Mouse (Mus musculus) midbrain, embryonic 16.5 days (tissue): ENCODE measurements around the gene Fstl4. TPM values are rescaled to one million over a fixed set of nuclear protein-coding genes. Genes with fewer than 3 reads are reported as not detected.

Experiments
- ATAC-seq: fragments of 200-750 bp; cut with Nextera tagmentation; 2 replicates; pipeline ENCODE4 v1.8.0; 2017; ENCODE audit warnings: moderate TSS enrichment
- H3K27ac ChIP-seq: fragments of 300-500 bp; sonication (generic); 2 replicates; pipeline ENCODE4 v1.5.1; 2014; ENCODE audit warnings: mild to moderate bottlenecking, low read length, mixed read lengths
- H3K27me3 ChIP-seq: fragments of 300-500 bp; sonication (generic); 2 replicates; pipeline ENCODE4 v1.6.1; 2014; ENCODE audit warnings: low read depth, low read length, mixed read lengths; ENCODE audit not compliant: control insufficient read depth, insufficient read depth
- H3K36me3 ChIP-seq: fragments of 300-500 bp; sonication (generic); 2 replicates; pipeline ENCODE4 v1.6.1; 2014; ENCODE audit warnings: mild to moderate bottlenecking, low read length, moderate library complexity, mixed read lengths; ENCODE audit not compliant: control insufficient read depth, insufficient read depth
- H3K4me1 ChIP-seq: fragments of 300-500 bp; sonication (generic); 2 replicates; pipeline ENCODE4 v1.6.1; 2014; ENCODE audit warnings: mild to moderate bottlenecking, low read length, mixed read lengths; ENCODE audit not compliant: control insufficient read depth, insufficient read depth
- H3K4me2 ChIP-seq: fragments of 300-500 bp; sonication (generic); 2 replicates; pipeline ENCODE4 v1.6.1; 2014; ENCODE audit warnings: mild to moderate bottlenecking, low read length, mixed read lengths
- H3K4me3 ChIP-seq: fragments of 300-500 bp; sonication (generic); 2 replicates; pipeline ENCODE4 v1.5.1; 2014; ENCODE audit warnings: low read depth, mild to moderate bottlenecking, low read length, moderate library complexity, mixed read lengths
- H3K9ac ChIP-seq: fragments of 300-500 bp; sonication (generic); 2 replicates; pipeline ENCODE4 v1.6.1; 2014; ENCODE audit warnings: low read depth, low read length, mixed read lengths
- H3K9me3 ChIP-seq: fragments of 300-500 bp; sonication (generic); replicated peaks from 2 replicates; pipeline ENCODE4 v1.6.1; 2014; ENCODE audit warnings: mild to moderate bottlenecking, low read length, mixed read lengths; ENCODE audit not compliant: control insufficient read depth, poor library complexity, severe bottlenecking
- WGBS: fragments of 180-500 bp; shearing (Covaris S2); extraction: QIAGEN DNeasy Blood & Tissue Kit; methylation state at CpG from one replicate; pipeline ENCODE4 v1.1.7; 2014; 5-methylcytosine and 5-hydroxymethylcytosine counted together
- polyA plus RNA-seq: library from polyadenylated mRNA; unstranded; fragments of >200 nt; fragmentation: Nextera tagmentation; extraction: Ambion mirVana; gene quantifications from 2 replicates; pipeline ENCODE4 v1.2.1, GENCODE M21; 2015

The Fstl4 gene
- polyA plus RNA-seq, result 8.5 and 10.3 TPM in 2 replicates

GRCm38 (mm10) chr11:52764461-52764893, at the start of gene Fstl4:
Fstl4 (plus strand) TSS chr11:52764634.
- peak within 1 kb of the TSS; percentile 75 for H3K4me3 ChIP-seq
- H3K9ac ChIP-seq, result peak within 1 kb of the TSS; percentile 75
- H3K9me3 ChIP-seq, result no peaks in the 10 kb centered on the region
- H3K4me1 ChIP-seq, result peaks cover 10% of the 10 kb centered on the region
- peak; percentile 77 for ATAC-seq
- H3K27ac ChIP-seq, result 0 out of 2 replicates have a peak within 1 kb of the TSS, but pooled peaks have one; percentile 17
- no peaks in the 10 kb centered on the region for H3K36me3 ChIP-seq
- H3K4me2 ChIP-seq, result peak within 1 kb of the TSS; percentile 99
- WGBS, result 0% methylated on average over 41 of the region's 48 CpGs
- H3K27me3 ChIP-seq, result peaks cover 24% of the 10 kb centered on the region

- H3K4me2 ChIP-seq, result no peak overlapping the region
- no peaks in the 10 kb centered on the region for H3K36me3 ChIP-seq
- H3K9me3 ChIP-seq, result no peaks in the 10 kb centered on the region
- no peaks in the 10 kb centered on the region for H3K27me3 ChIP-seq
- H3K4me1 ChIP-seq, result no peaks in the 10 kb centered on the region
- ATAC-seq, result no peak
- no peak overlapping the region for H3K27ac ChIP-seq
- WGBS, result 55% methylated on average over 1 of the region's 1 CpGs
- H3K9ac ChIP-seq, result no peak overlapping the region
- H3K4me3 ChIP-seq, result no peak overlapping the region
Measured at GRCm38 (mm10) chr11:52718570-52718969, 45.9 kb upstream of the Fstl4 start.

GRCm38 (mm10) chr11:52721087-52721486, 43.3 kb upstream of the Fstl4 start:
- no peak overlapping the region for H3K27ac ChIP-seq
- no peaks in the 10 kb centered on the region for H3K9me3 ChIP-seq
- no peaks in the 10 kb centered on the region for H3K27me3 ChIP-seq
- no peak for ATAC-seq
- no peak overlapping the region for H3K9ac ChIP-seq
- 69% methylated on average over 6 of the region's 6 CpGs for WGBS
- no peaks in the 10 kb centered on the region for H3K36me3 ChIP-seq
- no peak overlapping the region for H3K4me2 ChIP-seq
- no peaks in the 10 kb centered on the region for H3K4me1 ChIP-seq
- no peak overlapping the region for H3K4me3 ChIP-seq

GRCm38 (mm10) chr11:52722706-52723105, 41.7 kb upstream of the Fstl4 start:
- Histone ChIP-seq H3K9me3 (no peaks in the 10 kb centered on the region), H3K9ac (no peak overlapping the region), H3K36me3 (no peaks in the 10 kb centered on the region), H3K4me2 (no peak overlapping the region), H3K27ac (no peak overlapping the region), H3K4me1 (no peaks in the 10 kb centered on the region), H3K27me3 (no peaks in the 10 kb centered on the region), H3K4me3 (no peak overlapping the region)
- no peak for ATAC-seq
- WGBS, result 89% methylated on average over 4 of the region's 4 CpGs

GRCm38 (mm10) chr11:52726001-52726400, 38.4 kb upstream of the Fstl4 start:
- 100% methylated on average over 1 of the region's 1 CpGs for WGBS

GRCm38 (mm10) chr11:52728479-52728878, 36.0 kb upstream of the Fstl4 start:
- no peak overlapping the region for H3K4me3 ChIP-seq
- H3K36me3 ChIP-seq, result no peaks in the 10 kb centered on the region
- no peaks in the 10 kb centered on the region for H3K4me1 ChIP-seq
- no peaks in the 10 kb centered on the region for H3K27me3 ChIP-seq
- H3K9ac ChIP-seq, result no peak overlapping the region
- no peak overlapping the region for H3K27ac ChIP-seq
- no peaks in the 10 kb centered on the region for H3K9me3 ChIP-seq
- no peak overlapping the region for H3K4me2 ChIP-seq
- no peak for ATAC-seq
- 52% methylated on average over 15 of the region's 15 CpGs for WGBS

More at GRCm38 (mm10) chr11:52726001-52726400, 38.4 kb upstream of the Fstl4 start:
- H3K4me3 ChIP-seq, result no peak overlapping the region
- H3K4me1 ChIP-seq, result no peaks in the 10 kb centered on the region
- H3K36me3 ChIP-seq, result no peaks in the 10 kb centered on the region
- H3K4me2 ChIP-seq, result no peak overlapping the region
- H3K27ac ChIP-seq, result no peak overlapping the region
- no peak for ATAC-seq
- no peak overlapping the region for H3K9ac ChIP-seq
- H3K9me3 ChIP-seq, result no peaks in the 10 kb centered on the region
- H3K27me3 ChIP-seq, result no peaks in the 10 kb centered on the region

- H3K9me3 ChIP-seq, result no peaks in the 10 kb centered on the region
- H3K36me3 ChIP-seq, result no peaks in the 10 kb centered on the region
- no peak overlapping the region for H3K9ac ChIP-seq
- H3K4me1 ChIP-seq, result no peaks in the 10 kb centered on the region
- WGBS, result 90% methylated on average over 5 of the region's 5 CpGs
- H3K4me2 ChIP-seq, result no peak overlapping the region
- no peaks in the 10 kb centered on the region for H3K27me3 ChIP-seq
- H3K27ac ChIP-seq, result no peak overlapping the region
- H3K4me3 ChIP-seq, result no peak overlapping the region
- ATAC-seq, result no peak
Measured at GRCm38 (mm10) chr11:52729890-52730289, 34.5 kb upstream of the Fstl4 start.

- H3K27me3 ChIP-seq, result no peaks in the 10 kb centered on the region
- WGBS, result 53% methylated on average over 8 of the region's 8 CpGs
Measured at GRCm38 (mm10) chr11:52731979-52732378, 32.5 kb upstream of the Fstl4 start.

GRCm38 (mm10) chr11:52734493-52735195, 29.8 kb upstream of the Fstl4 start:
- Histone ChIP-seq H3K36me3 (no peaks in the 10 kb centered on the region), H3K27me3 (no peaks in the 10 kb centered on the region), H3K9ac (no peak overlapping the region), H3K9me3 (no peaks in the 10 kb centered on the region), H3K4me3 (no peak overlapping the region), H3K4me2 (no peak overlapping the region), H3K27ac (no peak overlapping the region), H3K4me1 (no peaks in the 10 kb centered on the region; the same call in 1 of the 2 replicates)
- no peak for ATAC-seq
- WGBS, result 84% methylated on average over 6 of the region's 6 CpGs

More at GRCm38 (mm10) chr11:52731979-52732378, 32.5 kb upstream of the Fstl4 start:
- H3K27ac ChIP-seq, result no peak overlapping the region
- no peak for ATAC-seq
- no peak overlapping the region for H3K4me2 ChIP-seq
- no peak overlapping the region for H3K4me3 ChIP-seq
- no peaks in the 10 kb centered on the region for H3K4me1 ChIP-seq
- H3K36me3 ChIP-seq, result no peaks in the 10 kb centered on the region
- no peak overlapping the region for H3K9ac ChIP-seq
- no peaks in the 10 kb centered on the region for H3K9me3 ChIP-seq
